Mouse (Mus musculus): ENCODE data around the gene Grin2d.

Grin2d gene

GRCm38 (mm10) chr7:45897258-45897757 is 19.1 kb upstream of the Grin2d start:
- DNase-seq = peak; percentile 94

- DNase-seq = peak; percentile 99
These were observed 18.5 kb upstream of the Grin2d start, which contains the start of the genes Syngr4 and Tmem143 for GRCm38 (mm10) chr7:45896517-45897257. Gene Syngr4, minus strand, starts transcription at chr7:45896714. Gene Tmem143, plus strand, starts transcription at chr7:45896941.

DNA sequence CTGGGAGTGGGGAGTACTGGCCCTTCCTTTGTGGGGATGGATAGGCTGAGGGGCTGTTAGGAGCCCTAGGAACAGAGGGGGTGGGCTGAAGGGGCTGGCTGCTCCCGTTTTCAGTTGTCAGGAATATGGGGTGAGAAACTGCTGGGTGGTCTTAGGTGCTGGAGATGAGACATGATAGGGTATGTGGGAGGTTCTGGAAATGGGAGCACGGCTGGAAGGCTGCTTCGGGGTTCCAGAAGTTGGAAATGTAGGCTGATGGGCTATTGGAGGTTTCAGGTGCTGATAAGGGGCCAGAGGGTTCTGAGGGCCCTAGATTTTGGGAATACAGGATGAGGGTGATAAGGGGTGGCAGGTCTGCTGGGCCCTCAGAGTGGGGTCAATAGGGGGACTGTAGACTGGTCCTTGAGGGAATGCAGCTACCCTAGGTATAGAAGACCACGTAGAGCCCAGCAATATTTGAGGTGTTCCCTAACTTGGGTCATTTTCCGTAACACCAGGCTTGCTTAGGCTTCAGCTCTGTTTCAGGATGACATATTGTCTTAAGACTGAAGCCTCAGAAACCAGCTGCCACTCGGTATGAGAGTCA is 17.8 kb upstream of the Grin2d start:
- DNase-seq = no peak

DNA sequence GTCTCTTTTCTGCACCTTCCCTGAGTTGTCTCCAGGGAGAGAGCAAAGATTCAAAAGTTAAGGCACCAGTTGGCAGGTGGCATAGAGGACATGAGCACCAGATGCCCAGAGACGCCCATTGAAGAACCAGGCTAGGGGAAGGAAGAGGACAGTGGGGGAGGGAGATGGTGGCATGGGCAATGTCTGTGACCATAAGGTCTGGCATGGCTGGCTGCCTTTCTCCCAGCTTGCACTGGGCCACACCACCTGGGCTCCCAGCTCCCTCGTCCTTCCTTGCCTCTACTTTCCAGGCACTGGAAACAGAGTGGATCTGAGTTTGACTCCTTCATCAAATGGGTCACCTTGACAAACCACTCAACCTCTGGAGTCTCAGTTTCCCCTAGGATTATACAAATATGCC is 14.5 kb upstream of the Grin2d start:
- DNase-seq = no peak

- DNase-seq = no peak
These were observed 9.1 kb upstream of the Grin2d start for GRCm38 (mm10) chr7:45887246-45887645.

DNA sequence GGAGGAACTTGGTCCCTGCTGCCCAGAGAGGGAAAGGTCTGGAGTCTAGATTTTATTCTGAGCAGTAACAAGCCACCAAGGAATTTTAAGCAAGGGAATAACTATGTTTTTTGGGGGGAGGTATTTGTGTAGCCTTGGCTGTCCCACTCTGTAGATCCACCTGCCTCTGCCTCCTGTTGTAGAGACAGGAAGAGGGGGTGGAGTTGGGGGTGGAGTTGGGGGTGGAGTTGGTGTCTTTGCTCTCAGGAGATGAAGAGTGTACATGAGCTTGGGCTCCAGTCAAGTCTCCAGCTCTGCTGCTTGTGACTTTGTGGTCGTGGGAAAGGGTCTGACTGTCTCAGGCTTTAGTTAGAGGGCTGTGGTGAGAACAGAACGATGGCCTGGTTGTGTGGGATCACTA is 2.8 kb upstream of the Grin2d start:
- no peak for DNase-seq

- DNase-seq = no peak
These were observed 2.4 kb upstream of the Grin2d start for GRCm38 (mm10) chr7:45880531-45880930.

GRCm38 (mm10) chr7:45876895-45877294 is 1.3 kb downstream of the Grin2d start:
- no peak for DNase-seq

DNA sequence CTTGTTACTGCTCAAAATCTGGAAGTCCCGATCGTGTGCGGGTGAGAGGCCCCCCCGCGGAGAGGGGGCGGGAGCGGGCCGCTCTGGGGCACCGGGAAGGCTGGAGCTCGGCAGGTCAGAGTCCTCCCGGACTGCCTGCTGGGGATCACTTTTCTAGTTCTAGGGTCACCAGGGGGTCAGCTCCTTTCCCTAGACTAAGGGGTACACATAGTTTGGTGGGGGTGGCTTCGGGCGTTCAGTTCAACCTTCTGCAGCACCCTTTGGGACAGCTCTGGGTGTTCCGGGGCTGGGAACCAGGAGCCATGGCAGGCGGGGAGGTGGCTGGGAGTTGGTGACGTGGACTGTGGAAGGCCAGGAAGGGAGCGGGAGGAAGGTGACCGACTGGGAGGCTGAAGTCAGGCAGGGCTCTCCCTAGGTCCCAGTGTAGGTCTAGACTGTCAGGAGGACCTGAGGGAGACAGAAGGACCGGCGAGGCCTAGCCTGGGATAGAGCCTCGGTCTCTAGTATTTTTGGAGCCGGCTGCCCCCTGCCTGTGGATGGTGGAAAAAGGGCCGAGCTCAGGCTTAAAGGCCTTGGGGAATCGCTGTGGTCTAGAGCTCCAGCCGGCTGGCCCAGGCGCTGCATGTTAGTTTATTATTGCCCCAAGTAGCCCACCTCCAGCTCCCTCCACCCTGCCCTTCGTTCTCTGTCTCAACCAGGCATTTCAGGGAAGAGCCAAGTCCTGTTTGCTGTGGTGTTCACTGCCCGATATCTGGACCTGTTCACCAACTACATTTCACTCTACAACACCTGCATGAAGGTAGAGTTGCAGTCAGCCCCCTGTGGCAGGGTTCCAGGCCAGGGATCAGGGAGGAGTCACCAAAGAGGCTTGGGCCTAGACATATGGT is 4.9 kb downstream of the Grin2d start:
- DNase-seq = peak; percentile 78

GRCm38 (mm10) chr7:45872624-45873023 is 5.6 kb downstream of the Grin2d start, which contains the start of gene Kdelr1:
Gene Kdelr1, plus strand, starts transcription at chr7:45872772.
- peak; percentile 92 for DNase-seq

DNA sequence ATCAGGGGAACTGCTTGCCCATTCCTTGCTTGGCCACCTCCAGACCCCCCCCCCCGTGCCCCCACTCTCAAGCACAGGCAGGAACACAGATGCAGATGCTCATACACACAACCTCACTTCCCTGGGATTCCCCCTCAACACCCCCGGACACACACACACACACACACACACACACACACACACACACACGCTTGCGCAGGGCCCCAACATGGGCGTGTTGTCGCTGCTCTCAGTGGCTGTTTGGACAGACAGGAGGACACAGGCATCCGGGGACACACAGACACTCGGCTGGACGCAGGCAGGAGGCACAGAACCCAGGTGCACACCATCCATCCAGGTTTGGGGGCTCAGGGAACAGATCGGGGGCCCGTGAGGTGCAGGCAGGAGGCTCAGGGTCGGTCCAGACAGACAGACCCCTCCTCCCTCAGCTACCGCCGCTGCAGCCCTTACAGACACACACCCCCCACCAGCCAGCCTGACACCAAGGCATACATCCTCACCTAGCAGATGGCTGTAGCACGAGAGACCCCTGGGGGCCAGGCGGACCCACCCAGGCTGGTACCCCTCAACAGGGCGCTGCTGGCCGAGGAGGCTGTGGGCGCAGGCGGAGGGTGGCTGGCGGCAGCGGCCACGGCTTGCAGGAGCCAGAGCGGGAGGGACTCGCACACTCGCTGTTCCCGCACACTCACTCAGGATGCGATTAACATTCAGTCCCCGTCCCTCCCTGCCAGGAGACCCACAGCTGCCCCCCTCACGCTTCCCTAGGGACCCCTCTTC is 7.7 kb downstream of the Grin2d start:
- DNase-seq = no peak

DNA sequence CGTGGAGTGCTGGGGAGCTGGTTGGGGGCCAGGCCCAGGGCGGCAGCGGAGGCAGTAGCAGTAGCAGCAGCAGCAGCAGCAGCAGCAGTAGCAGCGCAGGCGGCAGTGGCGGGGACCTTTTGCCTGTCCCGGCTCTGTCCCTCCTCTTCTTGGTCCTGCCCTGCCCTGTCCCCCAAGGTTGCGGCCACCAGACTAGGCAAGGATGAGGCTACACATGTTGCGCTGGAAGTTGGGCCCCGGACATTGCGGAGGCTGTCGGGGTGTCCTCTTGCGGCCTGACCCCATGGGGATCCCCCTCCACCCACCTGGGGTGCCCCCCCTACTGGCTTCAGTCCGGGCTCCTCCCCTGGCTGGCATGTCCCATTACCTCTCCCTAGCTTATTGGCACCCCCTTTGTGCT is 8.4 kb downstream of the Grin2d start:
- DNase-seq = no peak

DNA sequence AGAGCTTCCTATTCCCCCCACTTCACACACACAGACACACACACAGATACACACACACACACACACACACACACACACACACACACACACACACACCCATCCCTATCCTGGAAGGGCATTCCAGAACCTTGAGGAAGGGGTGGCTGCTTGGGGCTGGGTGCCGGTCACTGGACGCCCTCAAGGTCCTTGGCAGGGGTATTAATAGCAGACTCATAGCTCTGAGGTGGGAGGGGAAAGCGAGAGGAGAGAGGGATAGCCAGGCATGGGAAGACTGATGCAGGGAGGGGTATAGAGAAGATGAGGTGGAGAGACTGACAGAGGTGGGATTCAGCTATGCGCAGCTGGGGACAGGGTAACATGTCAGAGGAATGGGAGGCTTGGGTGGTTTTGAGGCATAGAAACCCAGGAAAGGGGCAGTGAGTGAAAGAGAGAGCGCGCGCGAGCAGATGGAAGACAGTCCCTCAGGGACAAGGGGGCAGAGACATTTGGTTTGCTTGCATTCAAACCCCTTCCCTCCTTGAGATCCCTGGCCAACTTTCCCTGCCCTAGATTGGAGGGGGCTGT is 9.0 kb downstream of the Grin2d start:
- DNase-seq = no peak

- no peak for DNase-seq
These were observed 10.3 kb downstream of the Grin2d start for GRCm38 (mm10) chr7:45867871-45868270.

DNA sequence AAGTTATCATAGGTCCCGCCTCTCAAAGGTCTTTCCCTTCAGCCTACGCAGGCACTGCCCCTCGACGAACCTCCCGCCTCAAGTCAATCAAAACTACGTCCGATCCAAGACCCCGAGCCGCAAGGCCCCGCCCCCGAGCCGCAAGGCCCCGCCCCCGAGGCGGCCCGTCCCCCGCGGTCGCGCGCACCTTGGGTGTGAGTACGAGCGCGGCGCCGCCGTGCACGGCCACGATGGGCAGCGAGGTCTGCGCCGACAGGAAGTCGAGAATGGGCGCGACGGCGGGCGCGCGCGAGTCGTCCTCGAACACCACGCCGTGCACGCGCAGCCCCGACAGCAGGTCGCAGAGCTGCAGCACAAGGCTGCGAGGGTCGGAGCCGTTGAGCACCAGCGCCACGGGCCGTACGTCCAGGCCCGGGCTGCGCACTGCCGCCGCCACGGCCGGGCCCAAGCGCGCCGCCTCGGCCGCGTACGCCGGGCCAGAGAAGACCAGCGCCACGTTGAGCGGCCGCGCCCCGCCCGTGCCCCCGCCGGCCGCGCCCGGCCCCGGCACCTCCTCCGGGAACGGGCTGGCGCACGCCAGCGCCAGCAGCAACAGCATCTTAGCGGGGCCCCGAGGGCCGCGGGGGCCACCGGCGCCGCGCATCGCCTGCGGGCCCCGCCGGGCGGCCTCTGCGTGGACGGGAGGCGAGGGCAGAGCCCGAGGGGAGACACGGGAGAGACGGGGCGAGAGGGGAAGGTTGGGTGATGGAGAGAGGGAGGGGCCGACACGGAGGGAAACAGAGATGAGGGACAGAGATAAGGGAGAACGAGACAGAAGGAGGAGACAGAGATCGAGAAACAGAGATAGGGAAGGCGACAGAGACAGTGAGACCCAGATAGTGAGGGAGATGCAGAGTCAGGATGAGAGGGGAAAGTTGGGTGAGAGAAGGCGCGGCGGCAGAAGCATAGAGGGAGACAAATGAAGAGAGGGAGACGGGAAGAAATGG is 12.0 kb downstream of the Grin2d start:
- peak; percentile 91 for DNase-seq

GRCm38 (mm10) chr7:45864435-45864834 is 13.7 kb downstream of the Grin2d start:
- no peak for DNase-seq

DNA sequence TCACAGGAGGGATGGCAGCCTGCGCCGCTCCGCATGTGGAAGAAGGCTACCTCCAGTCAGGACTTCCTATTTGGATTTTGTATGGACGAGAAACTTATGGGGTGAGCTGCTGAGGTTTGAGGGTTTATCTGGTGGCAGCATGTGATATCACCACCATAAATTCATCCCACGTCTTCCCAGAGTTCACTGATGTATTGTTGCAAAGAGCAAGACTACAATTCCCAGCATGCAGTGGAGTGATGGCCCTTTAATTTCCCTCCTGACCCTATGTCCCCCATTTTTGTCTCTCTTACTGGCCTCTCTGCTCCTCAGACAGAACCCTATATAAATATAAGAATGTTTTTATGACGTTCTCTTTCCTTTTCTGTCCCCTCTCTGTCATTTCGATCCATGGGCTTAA is 15.4 kb downstream of the Grin2d start:
- DNase-seq = no peak

DNA sequence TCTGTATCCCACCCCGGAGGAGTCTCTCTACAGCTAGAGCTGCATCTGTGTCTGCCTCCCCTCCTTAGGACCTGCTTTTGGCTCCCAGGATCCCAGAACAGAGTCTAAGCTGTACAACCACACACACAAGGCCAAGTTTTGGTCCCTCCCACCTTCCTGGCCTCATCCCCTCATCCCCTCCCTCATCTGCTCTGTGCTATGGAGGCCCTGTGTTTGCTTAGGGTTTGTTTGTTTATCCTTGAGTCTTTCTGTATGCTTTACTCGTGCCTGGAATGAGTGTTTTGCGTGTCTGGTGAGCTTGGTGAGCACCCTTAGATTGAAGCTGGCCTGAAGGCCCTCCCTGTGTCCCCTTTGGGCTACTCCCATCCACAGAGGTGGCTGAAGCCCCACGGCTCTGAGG is 19.2 kb downstream of the Grin2d start:
- DNase-seq = no peak

GRCm38 (mm10) chr7:45856950-45857901 is 21.0 kb downstream of the Grin2d start:
- no peak for DNase-seq

- DNase-seq = no peak
These were observed 25.1 kb downstream of the Grin2d start for GRCm38 (mm10) chr7:45853089-45853488.
